Mouse (Mus musculus) adrenal gland, postnatal 10 days (tissue): ENCODE results near the gene Mcam. TPM values are rescaled to one million over a fixed set of nuclear protein-coding genes. Genes with fewer than 3 reads are reported as not detected.

ENCODE experiments used
- DNase-seq: peaks from one replicate; pipeline ENCODE4 v3.0.0; 2021; ENCODE audit warnings: mixed read lengths
- total RNA-seq, 2 experiments: library from RNA; stranded (reverse); gene quantifications; 2 replicates each; pipeline ENCODE4 v1.2.3; 2021

The Mcam gene
- total RNA-seq, 2 experiments from 2014 or later = 85.0 to 114 TPM

DNA sequence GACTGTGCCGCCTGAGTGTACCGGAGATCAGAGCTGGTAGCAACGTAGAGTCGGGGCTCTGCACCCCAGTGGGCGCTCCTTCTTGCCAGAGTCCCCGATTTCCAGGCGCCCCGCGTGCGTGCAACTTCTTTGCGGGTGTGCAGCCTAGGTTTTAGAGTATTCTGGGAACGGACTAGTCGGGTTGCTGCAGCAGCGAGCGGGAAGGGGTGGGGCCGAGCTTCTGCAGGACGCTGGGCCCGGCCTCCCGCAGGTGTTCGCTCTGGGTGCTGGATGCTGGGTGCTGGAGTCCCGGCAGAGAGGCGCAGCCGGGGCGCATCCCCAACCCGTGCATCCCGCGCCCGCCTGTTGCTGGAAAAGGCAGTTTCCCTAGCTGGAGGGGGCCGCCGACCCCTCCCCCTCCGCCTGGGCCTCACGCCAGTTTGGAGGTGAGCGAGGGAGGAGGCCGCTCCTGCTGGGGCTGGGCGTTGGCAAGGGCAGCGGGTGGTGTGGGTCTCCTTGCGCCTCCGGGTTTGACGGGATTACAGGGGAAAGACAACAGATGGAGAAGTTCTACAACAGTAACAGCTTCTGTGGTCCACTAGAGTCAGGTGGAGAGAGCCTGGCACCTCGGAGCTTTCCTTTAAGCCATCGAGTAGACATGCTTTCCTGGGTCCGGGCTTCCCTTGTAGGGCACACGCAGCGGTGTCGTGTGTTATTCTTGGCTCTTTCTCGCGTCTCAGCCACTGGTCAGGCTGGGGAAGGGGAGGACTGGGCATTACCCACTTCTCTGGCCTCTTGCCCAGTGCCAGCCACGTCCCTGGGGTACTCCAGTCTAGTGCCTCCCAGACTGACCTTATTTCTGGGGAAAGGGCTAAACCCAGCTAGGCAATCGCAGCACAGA is 822 bp downstream of the Mcam start:
- peak; percentile 83 for DNase-seq

DNA sequence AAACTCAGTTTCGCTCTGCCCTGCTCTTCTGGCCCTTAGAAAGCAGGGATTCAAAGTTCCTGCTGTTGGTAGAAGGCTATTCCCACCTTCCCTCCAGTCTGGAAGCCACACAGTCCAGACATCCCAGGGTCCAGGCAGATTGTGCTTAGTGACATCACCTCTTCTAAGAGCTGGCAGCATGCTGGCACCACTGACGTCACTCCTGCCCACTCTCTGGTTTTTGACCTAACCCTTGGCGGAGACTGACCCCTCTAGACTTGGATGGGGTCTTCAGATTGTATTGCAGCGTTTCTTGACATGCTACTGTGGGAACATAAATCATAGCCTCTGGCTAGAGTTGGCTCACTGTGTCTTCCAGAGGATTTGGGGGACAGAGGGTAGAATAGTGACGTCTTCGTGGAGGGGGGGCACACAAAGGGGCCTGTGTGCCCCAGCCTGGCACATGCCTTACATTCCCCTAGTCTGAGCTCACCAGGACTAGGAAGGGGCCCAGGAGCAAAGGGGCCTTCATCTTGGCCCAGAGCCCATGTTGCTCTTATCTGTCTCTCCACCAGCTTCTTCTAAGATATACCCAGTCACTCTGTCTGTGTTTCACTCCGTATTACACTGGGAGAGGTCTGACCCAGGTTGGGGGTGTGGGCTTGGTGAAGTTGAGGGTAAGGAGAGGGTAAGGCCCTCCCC is 1.6 kb downstream of the Mcam start:
- DNase-seq = no peak

DNA sequence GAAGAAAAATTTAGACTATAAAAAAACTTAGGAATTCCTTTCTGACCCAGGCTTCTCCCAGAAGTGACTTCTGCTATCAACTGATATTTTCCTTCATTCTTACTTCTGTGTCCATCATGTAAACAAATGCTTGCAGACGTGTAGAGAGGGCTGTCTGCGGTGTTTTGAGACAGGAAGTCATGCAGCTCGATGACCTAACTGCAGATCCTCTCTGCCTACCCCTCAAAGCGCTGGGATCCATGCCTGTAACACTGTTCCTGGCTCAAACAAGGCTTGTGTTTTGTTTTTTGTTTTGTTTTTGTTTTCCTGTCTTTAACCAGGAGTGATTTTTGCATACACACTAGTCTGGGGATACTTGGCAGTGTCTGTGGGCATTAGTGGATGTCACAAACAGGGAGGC is 3.6 kb downstream of the Mcam start:
- DNase-seq = no peak

DNA sequence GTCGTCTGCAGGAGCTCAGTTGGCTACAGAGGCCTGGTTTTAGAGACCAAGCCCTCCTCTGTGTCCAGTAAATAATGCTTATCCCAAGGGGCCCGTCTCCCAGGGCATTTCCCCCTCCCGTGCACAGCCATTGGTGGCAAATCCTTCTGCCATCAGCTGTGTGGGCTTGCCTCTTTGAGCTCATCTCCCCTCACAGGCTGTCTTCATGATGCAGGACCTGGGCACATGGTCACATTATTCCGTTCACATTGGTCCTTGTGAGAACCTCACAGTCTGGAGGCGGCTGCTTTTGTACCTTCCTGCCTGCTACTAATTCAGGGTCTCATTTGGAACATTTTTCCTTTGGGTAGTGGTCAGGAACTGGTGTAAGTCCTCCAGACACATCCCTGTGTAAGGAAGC is 7.7 kb downstream of the Mcam start:
- DNase-seq = no peak

DNA sequence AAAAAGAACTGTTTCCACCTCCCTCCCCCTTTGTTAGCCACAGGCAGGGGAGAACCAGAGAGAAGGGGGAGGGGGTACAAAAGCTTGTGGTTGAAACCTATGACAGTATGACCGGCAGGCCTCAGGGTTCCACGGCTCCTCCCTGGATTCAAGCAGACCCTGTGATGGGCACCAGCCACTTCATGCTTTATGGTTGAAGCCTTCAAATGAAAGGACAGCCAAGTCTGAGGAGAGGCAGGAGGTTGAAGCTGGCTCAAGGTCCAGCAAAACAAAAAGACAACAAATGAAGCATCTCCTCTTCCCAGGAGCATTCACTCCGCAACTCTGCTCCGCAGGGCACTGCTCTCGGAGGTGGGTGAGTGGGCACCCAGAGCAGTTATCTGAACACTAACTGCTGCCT is 9.2 kb downstream of the Mcam start:
- DNase-seq = no peak

DNA sequence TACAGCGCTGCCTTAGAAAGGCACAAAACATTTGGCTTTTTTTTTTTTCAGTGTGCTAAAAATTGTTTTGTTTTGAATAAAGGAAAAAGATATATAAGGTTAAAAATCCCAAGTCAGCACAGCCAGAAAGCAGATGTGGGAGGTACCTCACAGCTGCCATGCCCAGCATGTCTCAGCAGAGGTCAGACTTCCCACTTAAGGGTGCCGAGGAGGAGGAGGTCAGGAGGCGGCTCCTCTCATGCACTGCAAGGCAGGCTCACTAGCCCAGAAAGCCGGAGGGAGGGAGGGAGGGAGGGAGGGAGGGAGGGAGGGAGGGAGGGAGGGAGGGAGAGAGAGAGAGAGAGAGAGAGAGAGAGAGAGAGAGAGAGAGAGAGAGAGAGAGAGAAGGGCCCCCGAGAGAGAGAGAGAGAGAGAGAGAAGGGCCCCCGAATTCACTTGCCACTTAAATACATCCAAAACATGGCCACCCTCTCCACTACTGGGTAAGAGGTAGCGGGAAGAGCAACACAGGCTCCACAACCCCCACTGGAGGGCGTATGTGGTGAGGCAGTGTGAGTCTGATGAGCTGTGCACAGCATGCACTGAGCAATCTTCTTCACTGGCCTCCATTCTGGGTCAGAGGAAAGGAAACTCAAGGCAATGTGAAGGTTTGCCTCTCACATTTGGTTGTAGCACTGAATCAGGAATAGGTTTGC is 9.9 kb downstream of the Mcam start:
- DNase-seq = peak; percentile 53

DNA sequence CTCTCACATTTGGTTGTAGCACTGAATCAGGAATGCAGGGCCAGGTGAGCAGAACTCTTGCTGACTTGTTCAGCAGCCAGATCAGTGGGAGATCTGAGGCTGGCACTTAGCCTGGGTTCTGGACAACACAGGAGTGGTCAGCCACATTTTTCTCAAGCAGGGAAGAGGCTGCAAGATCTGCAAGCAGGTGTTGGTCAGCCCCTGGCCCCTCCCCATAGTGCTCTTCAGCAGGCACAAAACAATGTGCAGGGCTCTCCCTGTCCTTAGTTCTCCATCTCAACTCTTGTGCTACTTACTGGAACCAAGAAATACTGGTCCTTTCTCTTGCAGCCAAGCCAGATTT is 10.4 kb downstream of the Mcam start:
- DNase-seq = no peak

DNA sequence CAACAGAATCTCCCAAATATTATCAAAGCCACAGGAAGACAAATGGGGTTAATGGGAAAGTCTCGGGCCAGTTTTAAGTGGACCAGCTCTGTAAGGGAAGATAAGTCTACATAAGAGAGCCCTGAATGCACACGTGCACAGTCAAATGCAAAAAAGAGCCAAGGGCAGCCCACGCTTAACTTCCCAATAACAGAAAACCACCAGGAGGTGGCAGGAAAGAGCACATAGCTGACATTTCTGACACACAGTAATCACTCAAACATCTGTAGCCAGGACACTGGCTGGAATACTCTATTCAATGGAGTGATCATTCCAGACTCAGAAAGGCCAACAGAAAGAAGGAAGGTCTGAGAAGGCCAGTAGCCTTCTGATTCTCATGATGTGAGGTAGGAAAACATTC is 13.0 kb downstream of the Mcam start:
- peak; percentile 45 for DNase-seq

DNA sequence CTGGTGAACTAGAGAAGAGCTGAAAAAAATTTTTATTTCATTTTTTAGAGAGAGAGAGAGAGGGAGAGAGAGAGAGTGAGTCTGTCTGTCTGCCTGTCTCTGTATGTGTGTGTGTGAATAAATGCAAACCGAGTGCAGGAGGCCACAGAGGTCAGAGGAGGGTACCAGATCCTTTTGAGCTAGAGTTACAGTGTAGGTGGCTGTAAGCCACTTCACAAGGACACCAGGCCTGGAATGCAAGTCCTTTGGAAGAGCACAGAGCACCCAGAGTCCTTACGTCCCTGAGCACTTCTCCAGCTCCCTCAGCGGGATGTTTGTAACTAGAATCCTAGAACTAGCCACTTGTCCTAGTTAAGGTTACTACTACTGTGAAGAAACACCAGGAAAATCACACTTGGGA is 25.6 kb downstream of the Mcam start:
- no peak for DNase-seq

DNA sequence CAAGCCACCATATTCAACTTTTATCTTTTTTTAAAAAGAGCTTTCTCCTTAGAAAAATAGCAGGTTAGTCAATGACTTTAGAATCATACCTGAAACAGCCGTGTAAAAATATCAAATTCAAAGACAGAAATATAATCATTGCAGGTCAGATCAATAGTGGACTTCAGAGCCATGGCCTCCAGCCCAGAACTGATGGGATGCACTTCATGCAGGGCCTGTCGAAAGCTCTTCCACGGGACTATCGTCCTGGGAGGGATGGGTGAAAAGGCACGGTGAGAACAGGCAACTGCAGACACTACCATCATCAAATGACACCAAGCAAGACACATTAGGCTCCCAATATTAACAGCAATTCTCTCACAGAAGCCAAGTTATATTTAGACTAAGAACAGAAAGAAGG is 34.7 kb downstream of the Mcam start:
- DNase-seq = no peak

DNA sequence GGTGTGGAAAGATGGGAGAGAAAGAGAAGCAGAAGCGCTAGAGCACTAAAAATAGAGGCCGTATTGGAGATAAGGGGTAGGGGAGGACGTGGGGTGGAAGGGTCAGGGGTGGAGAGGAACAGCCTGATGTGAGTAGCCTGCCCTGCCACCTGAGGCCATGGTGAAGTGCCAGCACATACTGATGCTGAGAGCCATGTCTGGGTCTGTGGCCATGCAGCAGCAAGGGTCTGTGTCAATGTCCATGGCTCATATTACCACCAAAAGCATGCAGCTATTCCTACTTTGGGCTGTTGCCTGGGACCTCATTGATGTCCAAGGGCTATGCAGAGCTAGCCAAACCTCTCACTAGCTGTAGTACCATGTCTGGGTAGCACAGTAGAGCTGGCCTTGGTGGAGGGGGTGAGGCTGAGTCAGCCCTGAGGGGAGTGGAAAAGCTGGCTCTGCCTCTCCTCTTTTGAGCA is 36.5 kb downstream of the Mcam start:
- peak; percentile 71 for DNase-seq

DNA sequence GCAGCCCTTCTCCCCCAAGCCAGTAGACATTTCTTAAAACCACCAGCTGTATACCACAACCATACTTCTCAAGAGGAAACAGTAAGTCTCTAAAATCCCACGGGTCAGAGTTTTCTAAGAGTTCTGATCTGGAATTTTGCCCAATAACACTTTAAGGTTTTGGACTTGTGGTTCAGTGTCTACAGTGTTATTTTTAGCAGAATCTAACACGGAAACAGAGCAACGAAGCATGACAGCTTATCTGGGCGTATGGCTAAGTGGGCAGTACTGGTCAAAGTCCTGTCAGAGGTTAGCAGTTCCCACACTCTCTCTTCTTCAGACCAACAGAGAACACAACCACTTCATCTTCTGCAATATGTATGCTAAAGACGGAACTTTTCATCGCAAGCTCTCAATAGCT is 41.3 kb downstream of the Mcam start:
- DNase-seq = no peak

DNA sequence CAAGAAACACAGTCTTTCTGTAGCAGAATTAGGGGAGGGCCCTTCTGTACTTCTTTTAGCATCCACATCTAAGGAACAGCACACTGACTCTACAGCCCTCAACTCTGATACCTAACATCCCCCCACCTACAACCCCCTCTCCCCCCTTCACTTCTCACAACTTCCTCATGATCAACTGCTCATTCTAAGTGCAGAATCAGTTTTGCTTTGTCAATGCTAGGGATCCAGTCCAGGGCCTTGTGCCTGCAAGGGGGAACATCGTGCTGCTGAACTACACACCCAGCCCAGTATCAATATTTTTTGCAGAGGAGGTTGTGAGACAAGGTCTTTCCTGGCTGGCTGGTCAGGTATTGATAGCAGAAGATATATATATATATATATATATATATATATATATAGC is 41.7 kb downstream of the Mcam start:
- DNase-seq = no peak

DNA sequence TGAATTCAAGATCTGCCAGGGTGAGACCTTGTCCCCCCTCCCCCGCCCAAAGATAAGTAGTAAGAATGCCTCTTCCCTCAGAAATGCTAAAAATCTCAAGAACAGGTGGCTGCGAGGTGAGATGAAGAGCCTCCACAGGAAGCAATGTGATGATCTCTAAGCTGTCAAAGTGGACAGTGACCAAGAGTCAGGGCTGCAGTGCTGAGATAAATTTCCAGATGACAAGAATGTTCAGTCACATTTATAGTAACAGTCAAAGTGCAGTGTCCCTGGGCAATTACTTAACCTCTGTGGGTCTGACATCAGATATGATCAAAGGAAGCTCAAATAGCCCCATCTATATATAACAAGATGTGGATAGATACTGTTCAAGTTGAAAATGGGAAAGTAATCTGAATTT is 43.1 kb downstream of the Mcam start:
- DNase-seq = no peak

DNA sequence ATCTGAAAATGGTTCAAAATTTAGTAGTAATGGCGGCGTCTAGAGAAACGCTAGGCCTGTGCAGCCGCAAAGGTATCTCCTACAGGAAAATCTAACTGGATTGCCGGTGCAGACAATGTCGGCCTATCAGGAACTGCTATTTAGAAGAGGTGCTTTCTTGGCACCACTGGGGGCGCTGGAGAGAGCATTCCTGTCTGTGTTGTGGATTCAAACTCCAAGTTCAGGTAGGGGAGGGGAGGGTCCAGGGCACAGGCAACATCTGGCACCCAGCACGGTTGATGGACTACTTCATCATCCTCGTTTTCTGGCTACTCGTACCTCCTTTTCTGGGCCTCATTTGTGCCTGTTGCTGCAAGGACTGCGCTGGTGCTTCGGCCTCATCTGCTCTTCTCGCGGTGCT is 44.1 kb downstream of the Mcam start:
- peak; percentile 29 for DNase-seq

DNA sequence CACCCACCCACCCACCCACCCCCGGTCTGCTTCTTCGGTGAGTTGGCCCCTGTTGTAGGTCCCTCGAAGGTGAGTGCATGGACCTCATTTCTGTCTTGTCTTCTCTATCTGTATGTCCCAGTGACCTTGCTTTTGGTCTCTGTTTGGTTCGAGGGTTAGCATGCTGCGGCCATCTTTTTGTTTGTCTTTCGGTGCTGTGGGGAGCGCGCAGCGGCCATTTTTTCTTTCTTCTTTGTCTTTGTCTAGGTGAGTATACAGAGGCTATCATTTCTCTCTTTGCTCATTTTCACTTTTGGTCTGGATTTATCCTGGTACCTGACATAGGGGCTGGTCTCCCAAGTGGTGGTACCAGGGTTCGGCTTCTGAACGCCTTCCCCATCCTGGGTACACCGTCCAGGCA is 44.5 kb downstream of the Mcam start:
- no peak for DNase-seq

DNA sequence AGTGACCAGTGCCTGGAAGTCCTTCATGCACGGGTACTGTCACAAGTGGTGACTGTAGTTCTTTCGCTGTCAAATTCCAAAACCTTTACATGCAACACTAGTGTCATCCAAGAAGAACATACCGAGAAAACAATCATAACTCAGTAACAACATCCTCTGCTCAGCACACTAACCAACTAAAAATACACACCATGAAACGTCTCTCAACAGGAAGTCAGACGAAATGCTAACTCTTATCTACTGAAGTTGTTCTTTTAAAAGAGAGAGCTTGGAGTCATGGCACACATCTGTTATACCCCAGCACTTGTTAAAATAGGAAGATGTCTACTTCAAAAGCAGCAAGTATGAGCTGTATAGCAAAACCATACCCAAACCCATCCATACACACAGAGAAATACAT is 47.3 kb downstream of the Mcam start:
- DNase-seq = no peak

DNA sequence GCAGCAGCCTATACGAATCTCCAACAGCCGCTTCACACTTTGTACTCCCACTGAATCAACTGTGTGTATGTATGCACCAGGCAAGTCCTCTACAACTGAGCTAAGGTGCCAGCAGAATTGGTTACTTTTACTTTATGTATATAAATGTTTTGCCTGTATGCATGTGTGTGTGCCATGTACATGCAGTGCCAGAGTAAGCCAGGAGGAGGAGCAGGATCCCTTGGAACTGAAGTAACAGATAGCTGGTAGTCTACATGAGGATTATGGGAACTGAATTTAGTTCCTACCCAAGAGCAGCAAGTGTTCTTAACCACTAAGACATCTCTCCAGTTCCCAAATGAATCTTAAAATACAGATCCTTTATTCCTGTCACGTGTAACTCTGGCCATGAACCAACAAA is 48.0 kb downstream of the Mcam start:
- peak; percentile 64 for DNase-seq

DNA sequence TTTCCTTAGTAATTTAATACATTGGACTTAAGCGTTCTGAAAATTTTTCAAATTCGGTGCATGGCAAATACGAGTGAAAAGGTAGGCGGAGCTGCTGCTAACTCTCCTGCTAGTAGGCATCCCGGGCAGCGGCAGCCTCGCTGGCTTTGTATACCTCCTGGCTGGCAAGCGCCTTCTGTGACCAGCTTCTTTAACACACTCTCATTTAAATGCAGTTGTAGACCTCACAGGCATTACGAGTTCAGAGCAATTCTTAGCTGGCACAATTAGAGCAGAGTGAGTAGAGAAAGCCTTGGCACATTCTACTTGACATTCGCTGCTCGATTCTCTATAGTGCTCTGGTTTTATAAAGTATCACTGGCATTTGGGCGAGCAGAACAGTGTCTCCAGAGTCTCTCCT is 54.0 kb downstream of the Mcam start:
- DNase-seq = no peak

DNA sequence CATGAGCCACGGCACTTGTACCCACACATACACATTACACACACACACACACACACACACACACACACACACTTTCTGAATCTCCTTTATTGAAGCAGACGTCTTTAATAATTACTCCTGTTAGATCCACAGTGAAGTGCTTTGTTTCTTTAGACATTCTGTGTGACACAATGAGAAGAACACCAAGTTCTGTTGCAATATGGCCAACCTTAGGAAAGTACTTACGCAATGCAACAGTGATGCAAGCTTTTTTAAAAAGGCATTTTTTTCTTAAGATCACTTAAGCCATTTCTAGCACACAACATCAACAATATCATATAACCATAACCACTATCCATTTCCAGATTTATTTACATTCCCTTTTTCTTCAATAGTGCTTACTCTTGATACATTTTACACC is 56.9 kb downstream of the Mcam start:
- DNase-seq = no peak

DNA sequence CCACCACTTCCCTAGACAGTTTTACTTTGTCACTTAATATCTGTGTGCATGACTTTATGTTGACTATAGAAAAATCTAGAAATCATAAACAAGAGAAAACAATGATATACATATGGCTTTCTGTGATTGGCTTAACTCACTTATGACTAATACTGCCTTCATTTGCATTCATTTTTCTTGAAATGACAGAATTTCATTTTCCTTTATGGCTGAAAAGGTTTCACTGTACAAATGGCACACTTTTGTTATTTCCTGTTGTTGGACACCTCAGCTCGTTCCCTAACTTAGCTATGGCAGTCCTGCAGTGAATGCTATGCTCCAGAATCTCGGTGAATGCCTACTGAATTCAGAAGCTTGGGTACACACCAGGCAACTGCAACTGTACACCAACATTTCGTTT is 58.0 kb downstream of the Mcam start:
- no peak for DNase-seq
